Mouse (Mus musculus) gastrocnemius, postnatal 4 days (tissue): Measurements from ENCODE around the gene Pabpc6. TPM values are rescaled to one million over a fixed set of nuclear protein-coding genes. Genes with fewer than 3 reads are reported as not detected.

ENCODE experiments used
- DNase-seq, 2 experiments: peaks; one replicate each; pipeline ENCODE4 v3.0.0; 2021 to 2022; ENCODE audit warnings: low spot score in 2 of 2, mixed read lengths in 2 of 2
- long read RNA-seq, 2 experiments: library from polyadenylated mRNA; stranded (forward); transcript quantifications; one replicate each; pipeline ENCODE4 v2.0.0; 2021
- total RNA-seq, 2 experiments: library from RNA; stranded (reverse); gene quantifications; 2 replicates each; pipeline ENCODE4 v1.2.3; 2021

The Pabpc6 gene
- total RNA-seq = not detected
- long read RNA-seq, experiment 1 = 0 reads
- long read RNA-seq, experiment 2 = 0 reads

GRCm38 (mm10) chr17:9669283-9669905 is at the start of gene Pabpc6:
TSS of gene Pabpc6 (minus strand) at chr17:9669717.
- DNase-seq = peak in 1 of 2 experiments; percentile 8

GRCm38 (mm10) chr17:9710910-9711309 is 41.4 kb upstream of the Pabpc6 start:
- DNase-seq = no peak

GRCm38 (mm10) chr17:9708888-9709287 is 39.4 kb upstream of the Pabpc6 start:
- no peak for DNase-seq

- DNase-seq = no peak
Measured at GRCm38 (mm10) chr17:9707356-9707755, 37.8 kb upstream of the Pabpc6 start.

- DNase-seq = no peak
Measured at GRCm38 (mm10) chr17:9697763-9698162, 28.2 kb upstream of the Pabpc6 start.

- DNase-seq = no peak
Measured at GRCm38 (mm10) chr17:9691251-9691650, 21.7 kb upstream of the Pabpc6 start.

GRCm38 (mm10) chr17:9683539-9684155 is 14.1 kb upstream of the Pabpc6 start:
- DNase-seq = no peak

- DNase-seq = no peak
Measured at GRCm38 (mm10) chr17:9680741-9681140, 11.2 kb upstream of the Pabpc6 start.

- no peak for DNase-seq
Measured at GRCm38 (mm10) chr17:9675175-9675789, 5.8 kb upstream of the Pabpc6 start.

- DNase-seq = no peak
Measured at GRCm38 (mm10) chr17:9667955-9668354, 1.6 kb downstream of the Pabpc6 start.

- no peak for DNase-seq
Measured at GRCm38 (mm10) chr17:9658651-9659050, 10.9 kb downstream of the Pabpc6 start.

- no peak for DNase-seq
Measured at GRCm38 (mm10) chr17:9654155-9654554, 15.4 kb downstream of the Pabpc6 start.

GRCm38 (mm10) chr17:9647644-9648043 is 21.9 kb downstream of the Pabpc6 start:
- no peak for DNase-seq

GRCm38 (mm10) chr17:9643657-9644180 is 25.8 kb downstream of the Pabpc6 start:
- DNase-seq = no peak

GRCm38 (mm10) chr17:9637011-9637410 is 32.5 kb downstream of the Pabpc6 start:
- no peak for DNase-seq

- DNase-seq = no peak
Measured at GRCm38 (mm10) chr17:9632579-9633252, 36.8 kb downstream of the Pabpc6 start.

GRCm38 (mm10) chr17:9632140-9632539 is 37.4 kb downstream of the Pabpc6 start:
- no peak for DNase-seq

GRCm38 (mm10) chr17:9631081-9631480 is 38.4 kb downstream of the Pabpc6 start:
- no peak for DNase-seq

- no peak for DNase-seq
Measured at GRCm38 (mm10) chr17:9627011-9627410, 42.5 kb downstream of the Pabpc6 start.
